Mouse (Mus musculus): ENCODE data around the gene Nr1h4.

Gene Nr1h4

DNA sequence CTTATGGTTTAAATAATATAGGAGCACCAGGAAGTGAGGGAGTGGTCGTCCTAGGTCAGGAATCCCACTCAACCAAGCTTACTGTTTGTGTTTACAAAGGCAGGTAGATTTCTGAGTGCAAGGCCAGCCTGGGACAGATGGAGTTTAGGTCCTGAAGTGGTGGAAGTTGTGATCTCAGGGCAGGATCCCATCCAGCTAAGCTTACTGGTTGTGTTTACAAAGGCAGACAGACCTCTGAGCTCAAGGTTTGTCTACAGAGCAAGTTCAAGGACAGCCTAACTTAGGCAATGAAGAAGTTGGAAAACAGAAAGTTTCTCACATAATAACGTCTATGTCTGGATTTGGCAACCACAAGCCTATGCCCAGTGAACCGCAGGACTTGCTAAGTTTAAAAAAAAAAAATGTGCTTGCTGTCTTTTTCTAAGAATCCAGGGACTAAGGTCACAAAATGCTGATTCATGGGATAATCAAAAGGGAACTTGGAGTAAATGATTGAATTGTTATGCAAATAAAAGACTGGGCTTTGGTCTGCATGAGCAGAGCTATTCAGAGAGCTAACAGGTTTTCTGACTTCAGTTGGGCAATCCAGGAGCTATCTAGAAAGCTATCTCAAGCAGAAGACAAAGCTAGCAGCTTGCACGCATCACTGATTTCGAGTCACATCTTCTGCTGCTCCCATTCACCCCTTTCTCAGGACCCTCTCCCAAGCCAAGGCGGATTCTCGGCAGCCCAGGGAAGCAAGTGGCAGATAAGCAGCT is 62.6 kb downstream of the Nr1h4 start:
- no peak for DNase-seq

DNA sequence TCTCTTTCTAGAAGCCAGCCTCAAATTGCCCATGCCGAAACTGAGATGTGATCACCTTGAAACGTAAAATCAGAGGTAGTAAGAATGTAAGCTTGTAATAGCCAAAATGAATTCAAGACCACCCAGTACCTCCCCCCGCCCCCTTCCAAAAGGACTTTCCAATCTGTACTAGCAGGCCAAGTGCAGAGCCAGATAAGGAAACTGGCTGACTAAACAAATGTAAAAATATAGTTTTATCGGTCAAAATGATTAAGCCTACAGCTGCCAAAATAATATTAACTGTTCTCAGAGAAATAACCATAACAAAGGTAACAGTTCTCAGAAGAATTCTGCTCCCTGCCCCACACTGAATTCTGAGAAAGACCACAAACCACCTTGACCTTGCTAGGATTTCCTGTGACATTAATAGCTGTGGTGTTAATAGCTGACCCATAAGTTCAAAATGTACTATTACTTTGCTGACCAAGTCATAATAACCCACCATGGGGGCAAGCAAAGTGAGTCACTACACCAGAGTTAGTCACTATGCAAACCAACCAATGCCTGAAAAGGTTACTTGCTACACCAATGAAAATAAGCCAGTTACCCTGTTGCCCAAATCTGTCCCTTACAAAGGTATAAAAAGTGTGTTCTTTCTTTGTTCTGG is 68.5 kb downstream of the Nr1h4 start:
- DNase-seq = no peak

DNA sequence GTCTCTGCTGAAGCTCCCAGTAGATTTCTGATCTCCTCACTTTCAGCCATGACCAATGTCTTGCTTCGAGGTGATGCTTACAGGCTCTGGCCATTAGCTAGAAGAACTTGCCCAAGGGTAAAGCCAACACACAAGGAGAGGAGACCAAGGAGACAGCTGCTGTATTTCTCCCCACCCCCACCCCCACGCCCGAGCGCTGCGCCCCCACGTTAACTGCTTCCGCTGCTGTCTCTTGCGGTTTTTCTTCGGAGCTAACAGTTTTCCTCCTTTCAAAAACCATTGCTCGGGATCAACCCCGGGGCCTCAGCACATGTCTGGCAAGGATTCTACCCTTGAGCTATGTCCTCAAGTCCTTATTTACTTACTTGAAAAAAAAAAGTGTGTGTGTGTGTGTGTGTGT is 70.5 kb downstream of the Nr1h4 start:
- no peak for DNase-seq

DNA sequence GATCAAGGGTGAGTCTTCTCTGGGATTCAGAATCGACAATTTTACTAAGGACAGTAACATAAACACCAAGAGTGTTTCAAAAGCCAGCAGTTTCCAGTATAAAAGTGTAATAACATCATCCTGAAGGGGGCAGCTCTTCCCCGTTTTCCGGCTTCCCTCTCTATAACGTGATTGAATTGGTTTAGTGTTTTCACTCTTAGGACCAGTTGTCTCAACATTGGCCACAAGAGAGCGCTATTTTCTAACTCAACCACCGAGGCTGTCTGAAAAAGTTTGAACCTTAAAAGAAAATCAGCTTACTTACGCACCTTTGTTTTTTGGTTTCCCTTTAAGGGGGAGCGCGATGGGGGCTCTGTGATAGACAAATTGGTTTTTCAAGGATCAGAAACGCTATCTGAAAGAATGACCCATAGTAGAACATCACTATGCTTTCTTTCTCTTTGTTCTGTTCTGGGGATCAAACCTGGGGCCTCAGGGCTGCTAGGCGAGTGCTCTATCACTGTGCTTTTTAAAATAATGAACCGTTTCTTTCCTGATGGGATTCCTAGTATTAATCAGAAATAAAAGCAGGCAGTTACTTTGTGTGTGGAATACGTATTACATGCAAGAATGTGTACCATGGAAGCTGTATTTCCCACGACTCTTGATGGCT is 71.4 kb downstream of the Nr1h4 start:
- DNase-seq = peak; percentile 69 to 74

DNA sequence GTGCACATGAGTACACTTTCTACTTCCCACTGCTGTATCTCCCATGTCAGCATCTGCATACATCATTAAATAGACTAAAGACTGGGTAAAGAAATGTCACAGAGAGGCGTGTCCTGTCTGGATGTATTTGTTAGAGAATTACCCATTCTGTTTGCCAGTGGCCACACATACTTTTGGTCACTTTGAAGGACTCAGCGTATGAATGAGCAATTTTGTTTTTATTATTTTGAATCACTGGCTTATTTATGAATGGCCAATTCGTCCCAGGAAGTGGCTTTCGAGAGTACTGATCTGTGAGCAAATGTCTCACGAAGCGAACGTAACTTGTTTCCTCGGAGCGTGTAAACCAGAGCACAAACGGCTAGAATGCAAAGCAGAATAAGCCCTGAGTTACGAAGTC is 72.4 kb downstream of the Nr1h4 start:
- no peak for DNase-seq

DNA sequence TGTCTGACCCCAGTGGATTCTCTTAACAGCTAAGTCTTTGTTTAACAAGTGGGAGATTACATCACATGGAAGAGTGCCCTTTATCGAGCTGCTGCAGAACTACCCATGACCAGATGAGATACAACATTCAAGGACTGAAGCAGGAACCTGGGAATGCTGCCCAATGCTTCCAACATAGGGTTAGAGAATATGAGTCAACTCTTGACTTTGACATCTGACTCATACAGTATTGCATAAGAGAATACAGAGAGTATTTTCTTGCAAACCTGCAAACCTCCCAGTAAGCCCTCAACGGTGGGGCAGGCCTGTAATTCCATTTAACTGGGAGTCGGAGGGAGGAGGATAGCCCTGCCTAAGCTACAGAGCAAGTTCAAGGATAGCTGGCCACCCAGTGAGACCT is 74.6 kb downstream of the Nr1h4 start:
- DNase-seq = no peak

DNA sequence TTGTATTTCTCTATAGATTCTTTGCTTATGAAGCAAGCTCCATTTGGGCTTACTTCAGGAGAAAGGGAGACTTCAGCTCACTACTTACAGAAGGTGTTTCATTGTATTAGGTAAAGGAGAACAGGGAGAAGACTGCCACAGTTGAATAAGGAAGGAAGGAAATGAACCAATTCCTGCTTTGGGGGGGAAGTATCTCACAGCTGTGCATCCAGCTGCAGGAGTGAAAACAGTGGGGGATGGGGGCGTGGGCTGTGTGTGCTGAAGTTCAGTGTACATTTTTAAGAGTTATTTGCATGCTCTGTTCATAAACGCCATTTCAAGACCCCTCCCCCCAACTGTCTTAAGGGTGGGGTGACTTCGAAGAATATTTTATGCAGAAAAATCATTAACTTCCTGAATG is 79.6 kb downstream of the Nr1h4 start:
- DNase-seq = peak; percentile 10 to 16

DNA sequence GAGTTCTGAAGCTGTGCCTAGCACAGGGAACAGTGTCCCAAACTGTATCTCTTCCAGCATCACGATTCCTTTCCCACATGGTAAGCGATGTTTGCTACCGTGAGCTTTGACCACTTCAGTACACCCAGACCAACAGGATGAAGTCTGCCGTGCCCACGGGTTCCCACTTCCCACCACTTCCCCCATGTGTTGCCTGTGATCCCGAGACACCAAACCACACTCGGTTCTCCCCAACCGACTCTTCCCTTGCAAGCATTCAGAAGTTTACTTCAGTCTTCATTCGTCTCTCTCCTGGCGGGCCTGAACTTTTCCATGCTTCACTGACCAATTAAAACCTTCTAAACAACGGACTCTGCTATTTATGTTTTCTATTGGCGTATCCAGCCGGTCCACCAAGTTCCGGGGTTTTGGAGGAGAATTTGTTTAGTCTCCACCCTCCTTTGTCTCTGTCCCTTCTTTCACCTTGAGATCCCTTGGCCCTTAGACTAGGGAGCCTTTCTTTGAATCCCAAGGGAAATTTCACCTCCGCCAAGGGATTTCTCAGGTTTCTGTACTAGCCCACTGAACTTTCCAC is 80.2 kb downstream of the Nr1h4 start:
- DNase-seq = peak; percentile 5 to 7

DNA sequence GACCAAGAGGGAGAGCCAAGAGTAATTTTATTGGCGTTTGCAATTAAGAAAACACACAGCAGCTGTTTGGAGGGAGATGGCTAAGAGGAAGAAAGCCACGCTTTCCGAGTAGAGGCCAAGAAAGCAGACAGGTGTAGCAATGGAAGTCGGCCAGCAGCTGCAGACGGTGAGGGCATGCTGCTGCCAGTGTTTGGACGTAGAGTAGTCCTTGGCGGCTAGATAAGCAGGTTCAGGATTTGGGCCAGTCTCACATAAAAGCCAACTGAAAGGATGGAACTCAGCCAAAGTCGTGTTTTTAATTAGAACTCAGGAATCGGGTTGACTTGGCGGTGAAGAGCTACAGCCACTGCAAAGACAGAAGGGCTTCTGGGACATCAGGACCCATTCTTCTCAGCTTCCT is 83.0 kb downstream of the Nr1h4 start:
- DNase-seq = no peak

DNA sequence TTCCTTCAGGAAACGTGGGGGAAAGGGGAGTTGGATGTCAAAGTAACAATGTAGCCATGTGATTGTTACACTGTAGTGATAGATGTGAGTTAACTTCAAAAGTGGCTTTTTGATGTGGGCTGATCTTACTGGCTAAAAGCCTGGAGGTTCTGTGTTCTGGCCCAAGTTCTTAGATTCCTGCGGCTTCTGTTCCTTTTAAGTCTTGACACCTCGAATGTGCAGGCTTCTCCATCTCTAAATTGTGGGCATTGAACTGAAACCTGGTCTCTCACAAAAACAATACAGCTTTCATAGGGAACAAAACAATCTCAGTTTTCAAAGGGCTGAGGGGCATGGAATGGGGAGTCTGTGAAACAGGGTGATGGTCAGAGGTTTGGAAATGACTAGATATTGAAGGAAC is 89.0 kb downstream of the Nr1h4 start:
- no peak for DNase-seq

DNA sequence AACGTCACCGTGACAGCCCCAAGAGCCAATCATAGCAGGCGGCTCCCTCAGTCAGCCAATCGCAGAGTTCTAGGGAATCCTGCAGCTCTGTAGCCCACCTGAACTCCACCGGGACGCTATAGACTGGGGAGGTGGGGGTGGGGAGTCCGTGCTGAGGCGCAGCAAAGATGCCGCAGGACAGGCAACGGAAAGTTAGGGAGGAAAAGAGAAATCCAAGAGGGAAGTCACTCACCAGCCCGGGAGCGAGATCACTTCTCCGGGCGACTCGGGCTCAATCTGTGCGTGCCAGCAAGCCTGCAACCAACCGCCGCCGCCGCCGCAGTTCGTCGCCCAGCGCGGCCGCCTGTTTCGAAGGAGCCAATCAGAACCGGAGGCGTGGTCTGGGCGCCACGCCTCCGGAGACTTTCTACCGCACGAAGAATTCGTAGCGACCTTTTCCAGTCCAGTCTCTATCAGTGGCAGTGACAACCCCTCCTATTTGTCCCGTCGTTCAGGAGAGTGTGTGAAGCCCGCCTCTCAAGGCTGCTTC is 89.7 kb downstream of the Nr1h4 start, which contains the start of gene Gas2l3:
Gene Gas2l3, minus strand, starts transcription at position 345 of the 529 bp plus-strand sequence.
- peak; percentile 78 to 79 for DNase-seq

DNA sequence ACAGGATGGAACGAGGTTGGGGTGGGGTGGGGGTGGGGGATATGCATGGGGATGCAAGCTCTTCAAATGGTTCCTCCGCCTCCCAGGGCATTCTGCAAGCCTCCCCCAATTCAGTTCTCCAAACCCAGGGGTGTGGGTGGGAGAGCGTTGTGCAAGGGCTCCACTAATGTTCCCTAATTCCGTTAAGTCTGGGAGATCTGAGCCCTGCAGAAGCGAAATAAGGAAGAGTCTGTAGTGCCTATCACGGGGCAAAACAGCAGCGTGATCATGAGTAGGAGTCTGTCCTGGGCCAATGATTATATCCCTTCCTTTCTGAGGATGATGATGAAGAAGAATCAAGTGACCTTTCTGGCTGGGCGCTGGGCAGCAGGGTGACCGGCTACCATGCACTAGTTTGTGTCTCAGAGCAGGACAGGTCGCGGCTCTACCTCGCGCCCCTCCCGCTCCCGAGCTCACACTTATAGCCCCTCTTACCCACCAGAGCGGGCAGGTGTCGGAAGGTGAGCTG is 90.2 kb downstream of the Nr1h4 start:
- no peak for DNase-seq

DNA sequence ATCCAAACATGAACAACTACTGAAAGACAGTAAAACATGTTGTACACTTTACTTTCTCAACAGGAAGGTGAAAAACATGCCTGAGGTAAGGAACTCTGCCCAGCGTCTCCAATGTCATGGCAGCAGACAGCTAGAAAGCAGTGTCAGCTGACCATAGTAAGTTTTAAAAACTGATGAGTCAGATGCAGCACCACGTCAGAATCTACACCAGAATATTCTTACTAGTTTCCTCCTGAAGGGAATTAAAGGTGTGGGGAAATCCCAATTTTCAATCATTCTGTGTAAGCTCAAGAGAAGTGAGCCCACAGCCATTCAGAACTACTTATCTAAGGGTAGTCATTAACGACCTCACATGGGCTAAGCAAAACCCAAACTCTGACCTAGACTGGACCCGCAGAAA is 90.7 kb downstream of the Nr1h4 start:
- DNase-seq = no peak

DNA sequence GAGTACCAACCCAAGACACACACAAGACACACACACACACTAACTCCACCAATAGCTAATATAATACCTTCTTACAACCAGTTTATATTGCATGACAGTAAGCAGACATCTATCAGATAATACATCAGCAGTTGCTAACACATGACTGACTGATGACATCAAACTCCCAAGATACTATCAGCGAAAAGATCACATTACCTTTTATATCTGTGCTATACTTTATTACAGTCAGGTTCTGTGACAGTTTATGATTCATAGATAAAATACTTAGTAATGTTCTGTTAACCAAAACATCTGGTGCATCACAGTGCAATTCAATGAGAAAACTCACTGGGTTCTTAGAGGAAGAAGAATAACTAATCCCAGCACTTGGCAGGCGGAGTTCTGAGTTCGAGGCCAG is 91.4 kb downstream of the Nr1h4 start:
- DNase-seq = no peak

DNA sequence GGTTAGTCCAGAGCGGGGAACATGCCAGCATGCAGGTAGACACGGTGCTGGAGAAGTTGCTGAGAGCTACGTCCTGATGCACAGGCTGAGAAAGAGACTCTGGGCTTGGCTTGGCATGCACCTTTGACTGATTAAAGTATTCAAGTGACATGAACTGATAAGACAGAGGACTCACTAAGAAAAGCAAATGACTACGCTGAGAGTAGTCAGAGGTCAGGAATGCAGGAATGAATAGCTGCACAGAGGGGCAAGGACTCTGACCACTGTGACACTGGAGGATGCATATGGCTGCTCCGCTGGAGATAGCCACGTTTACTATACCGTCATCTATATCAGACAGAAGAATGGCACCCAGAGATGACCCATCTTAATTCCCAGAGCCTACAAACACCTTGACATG is 94.0 kb downstream of the Nr1h4 start:
- no peak for DNase-seq

DNA sequence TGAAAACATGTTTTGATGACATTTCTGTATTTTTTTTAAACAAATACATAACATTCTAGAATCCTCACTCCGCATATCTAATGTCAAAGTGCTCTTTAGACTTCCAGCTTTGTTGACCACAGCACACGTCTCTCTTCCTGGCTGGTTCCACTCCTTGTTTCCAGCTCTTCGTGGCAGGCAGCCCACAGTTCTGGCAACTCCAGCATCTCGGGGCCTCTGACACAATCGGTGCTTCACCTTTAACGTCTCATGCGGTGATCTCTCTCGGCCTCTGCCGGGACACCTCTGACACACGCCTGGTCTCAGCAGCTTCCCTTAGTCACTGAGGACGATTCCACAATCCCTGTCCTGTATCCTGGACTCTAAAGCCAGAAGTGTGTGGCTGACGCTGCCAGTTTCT is 95.4 kb downstream of the Nr1h4 start:
- DNase-seq = no peak

DNA sequence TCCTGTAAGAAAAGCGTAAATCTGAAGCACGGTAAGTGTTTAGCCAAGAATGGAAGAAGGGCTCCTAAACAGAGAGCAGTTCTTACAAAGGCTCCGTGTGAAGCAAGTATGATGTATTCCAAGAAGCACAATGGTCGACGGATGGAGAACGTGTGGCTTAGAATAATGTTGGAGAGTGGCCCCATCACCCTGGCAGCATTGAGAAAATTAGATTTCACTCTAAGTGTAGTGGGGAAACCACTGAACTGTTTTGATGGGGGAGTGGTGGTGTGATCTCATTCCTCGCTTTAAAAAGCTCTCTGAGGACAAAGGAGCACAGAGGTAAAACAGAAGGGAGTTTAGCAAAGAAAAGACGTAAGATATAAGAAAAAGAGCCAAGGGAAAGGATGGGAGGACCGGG is 95.9 kb downstream of the Nr1h4 start:
- no peak for DNase-seq

DNA sequence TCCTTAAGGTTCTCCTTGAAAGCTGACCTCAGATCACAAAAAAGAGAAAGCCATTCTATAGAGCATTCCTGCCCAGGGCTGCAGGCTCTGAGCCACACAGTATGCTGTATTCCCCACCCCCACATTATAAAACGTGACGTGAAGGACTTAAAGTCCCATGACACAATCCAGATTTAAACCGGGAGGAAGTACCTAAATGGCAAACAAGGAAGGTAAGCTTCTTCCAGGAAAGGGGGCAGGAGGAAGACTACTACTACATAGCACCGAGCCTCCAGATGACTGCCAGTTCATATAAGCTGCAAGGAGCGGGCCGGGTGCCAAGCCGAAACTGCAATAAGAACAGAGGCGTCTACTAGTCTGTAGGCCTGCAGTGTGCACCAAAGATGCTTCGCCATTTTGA is 97.5 kb downstream of the Nr1h4 start:
- DNase-seq = no peak

DNA sequence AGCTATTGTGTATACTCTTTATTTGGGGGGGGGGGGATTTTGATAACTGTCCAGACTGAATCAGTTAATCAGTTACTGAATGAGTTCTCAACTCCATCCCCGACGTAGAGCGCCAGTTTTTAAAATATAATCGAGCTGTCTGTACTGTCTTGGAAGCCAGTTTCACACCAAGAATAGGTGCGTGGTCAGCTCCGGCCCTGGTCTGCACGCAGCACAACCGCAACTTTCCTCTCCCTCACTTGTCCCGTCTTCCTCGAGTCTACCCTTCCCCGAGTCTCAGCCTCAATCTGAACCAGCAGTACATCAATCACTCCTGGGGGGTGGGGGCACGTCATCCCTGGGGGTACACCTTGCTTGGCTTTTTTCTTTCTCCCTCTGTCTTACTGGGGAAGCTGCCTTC is 98.0 kb downstream of the Nr1h4 start:
- DNase-seq = no peak

DNA sequence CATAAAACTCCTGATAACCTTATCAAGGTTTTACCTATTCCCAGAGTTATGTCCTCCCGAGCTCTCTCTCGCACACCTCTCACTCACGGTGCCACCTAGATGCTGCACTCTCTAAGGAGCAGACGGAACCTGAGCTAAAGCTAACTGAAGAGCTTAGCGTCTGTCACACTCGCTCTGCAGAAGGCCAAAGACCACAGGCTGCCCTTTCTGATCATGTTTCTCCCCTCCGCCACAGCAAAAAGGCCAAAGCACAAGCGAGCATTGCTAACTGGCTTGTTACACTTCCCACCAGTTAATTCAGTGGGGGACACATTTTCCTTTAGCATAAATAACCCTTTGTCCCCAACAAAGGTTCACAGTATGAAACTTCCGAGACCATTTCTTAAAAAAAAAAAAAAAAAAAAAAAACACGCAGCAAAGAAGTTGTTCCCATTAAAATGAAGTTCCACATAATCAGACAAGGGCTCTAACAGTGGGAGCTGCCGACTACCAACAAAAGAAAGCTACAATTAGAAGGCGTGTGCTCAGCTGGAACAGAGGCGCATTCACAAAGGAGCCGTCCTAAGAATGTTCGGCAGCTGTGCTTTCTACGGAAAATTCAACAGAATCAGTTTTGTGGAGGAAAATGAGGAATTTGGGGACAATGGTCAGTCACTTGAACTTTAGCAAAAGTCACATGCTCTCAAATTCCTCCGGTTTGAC is 98.7 kb downstream of the Nr1h4 start:
- DNase-seq = no peak

DNA sequence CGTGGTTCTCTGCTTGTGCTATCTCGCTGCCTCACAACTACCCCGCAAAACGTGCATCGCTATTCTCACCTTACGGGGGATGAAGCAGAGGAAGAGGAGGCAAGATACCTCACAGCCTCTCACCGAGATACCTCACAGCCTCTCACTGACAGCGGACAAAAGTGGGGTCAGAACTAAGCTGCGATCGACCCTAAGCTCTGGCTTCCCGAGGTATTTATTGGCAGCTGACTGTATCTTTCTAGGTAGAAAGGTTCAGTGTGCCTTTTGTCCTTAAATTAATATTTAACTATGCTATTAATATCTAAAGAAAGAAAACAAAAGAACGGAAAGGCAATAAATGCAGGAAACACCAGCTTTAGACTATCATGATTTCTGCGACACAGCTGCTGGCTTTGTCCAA is 100.6 kb downstream of the Nr1h4 start:
- no peak for DNase-seq

DNA sequence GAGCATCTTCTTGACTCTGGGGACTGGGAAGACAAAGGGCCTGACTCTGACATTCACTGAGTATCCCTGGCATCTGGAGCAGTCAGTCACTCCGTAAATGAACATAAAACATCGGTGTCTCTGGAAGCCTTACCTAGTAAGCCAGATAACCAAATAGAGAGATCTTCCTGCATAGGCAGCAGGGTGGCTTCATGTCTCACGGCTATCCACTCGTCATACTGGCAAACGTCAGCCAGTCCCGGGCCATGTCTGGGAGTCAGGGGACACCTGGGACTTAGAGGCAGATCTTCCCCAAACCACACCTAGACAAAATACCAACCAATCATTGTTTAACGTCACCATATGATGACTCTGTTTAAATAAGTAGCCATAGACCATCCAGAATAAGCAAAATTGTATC is 102.6 kb downstream of the Nr1h4 start:
- no peak for DNase-seq
